Mouse (Mus musculus) kidney, embryonic 14.5 days (tissue): Measurements from ENCODE around the gene Nr1d1. TPM values are rescaled to one million over a fixed set of nuclear protein-coding genes. Genes with fewer than 3 reads are reported as not detected.

ENCODE experiments used
- ATAC-seq: fragments of 200-750 bp; cut with Nextera tagmentation; 2 replicates; pipeline ENCODE4 v1.8.0; 2017; ENCODE audit warnings: moderate number of reproducible peaks, mild to moderate bottlenecking, moderate TSS enrichment, moderate library complexity; ENCODE audit not compliant: low FRiP score, low TSS enrichment
- H3K27ac ChIP-seq: fragments of 300-500 bp; sonication (generic); 2 replicates; pipeline ENCODE4 v1.5.1; 2014; ENCODE audit warnings: low read depth, mild to moderate bottlenecking, low read length, moderate library complexity, mixed read lengths
- H3K27me3 ChIP-seq: fragments of 300-500 bp; sonication (generic); 2 replicates; pipeline ENCODE4 v1.6.1; 2014; ENCODE audit warnings: mild to moderate bottlenecking, low read length; ENCODE audit not compliant: control insufficient read depth, insufficient read depth
- H3K36me3 ChIP-seq: fragments of 300-500 bp; sonication (generic); 2 replicates; pipeline ENCODE4 v1.6.1; 2014; ENCODE audit warnings: low read length, mixed read lengths; ENCODE audit not compliant: control insufficient read depth, insufficient read depth
- H3K4me1 ChIP-seq: fragments of 300-500 bp; sonication (generic); 2 replicates; pipeline ENCODE4 v1.6.1; 2014; ENCODE audit warnings: low read length, mixed read lengths; ENCODE audit not compliant: control insufficient read depth, insufficient read depth
- H3K4me2 ChIP-seq: fragments of 300-500 bp; sonication (generic); replicated peaks from 2 replicates; pipeline ENCODE4 v1.6.1; 2014; ENCODE audit warnings: low read depth, mild to moderate bottlenecking, low read length
- H3K4me3 ChIP-seq: fragments of 300-500 bp; sonication (generic); 2 replicates; pipeline ENCODE4 v1.5.1; 2014; ENCODE audit warnings: mild to moderate bottlenecking, low read length
- H3K9ac ChIP-seq: fragments of 300-500 bp; sonication (generic); 2 replicates; pipeline ENCODE4 v1.6.1; 2014; ENCODE audit warnings: low read depth, mild to moderate bottlenecking, low read length, moderate library complexity
- H3K9me3 ChIP-seq: fragments of 300-500 bp; sonication (generic); 2 replicates; pipeline ENCODE4 v1.6.1; 2016; ENCODE audit warnings: low read length; ENCODE audit not compliant: control insufficient read depth
- WGBS: fragments of 180-500 bp; shearing (Covaris S2); extraction: QIAGEN DNeasy Blood & Tissue Kit; methylation state at CpG from one replicate; pipeline ENCODE4 v1.1.7; 2014; 5-methylcytosine and 5-hydroxymethylcytosine counted together
- polyA plus RNA-seq: library from polyadenylated mRNA; unstranded; fragments of >200 nt; fragmentation: Nextera tagmentation; extraction: Ambion mirVana; gene quantifications from 2 replicates; pipeline ENCODE4 v1.2.1, GENCODE M21; 2014

Gene Nr1d1
- polyA plus RNA-seq, 1 experiment from 2014 or later: 2.6 TPM

- Histone ChIP-seq H3K9ac (peak overlapping the region; percentile 32), H3K4me3 (peak overlapping the region; percentile 27), H3K9me3 (no peaks in the 10 kb centered on the region), H3K4me1 (peaks cover 50% of the 10 kb centered on the region), H3K36me3 (peaks cover 30% of the 10 kb centered on the region), H3K27me3 (no peaks in the 10 kb centered on the region), H3K4me2 (peak overlapping the region; percentile 50), H3K27ac (peak overlapping the region; percentile 81)
- 11% methylated on average over 39 of the region's 39 CpGs for WGBS
- peak; percentile 29 for ATAC-seq
Measured at GRCm38 (mm10) chr11:98768127-98769006, 6.8 kb downstream of the Nr1d1 start.

- peak overlapping the region; percentile 27; the same call in 1 of the 2 replicates for H3K4me3 ChIP-seq
- peak overlapping the region; percentile 50 for H3K4me2 ChIP-seq
- no peak for ATAC-seq
- H3K27me3 ChIP-seq: no peaks in the 10 kb centered on the region
- peaks cover 47% of the 10 kb centered on the region for H3K4me1 ChIP-seq
- peaks cover 35% of the 10 kb centered on the region for H3K36me3 ChIP-seq
- peak overlapping the region; percentile 32; the same call in 1 of the 2 replicates for H3K9ac ChIP-seq
- 7% methylated on average over 4 of the region's 4 CpGs for WGBS
- H3K27ac ChIP-seq: peak overlapping the region; percentile 81
- H3K9me3 ChIP-seq: no peaks in the 10 kb centered on the region
Measured at GRCm38 (mm10) chr11:98767713-98768112, 7.4 kb downstream of the Nr1d1 start.

GRCm38 (mm10) chr11:98767276-98767675 is 7.9 kb downstream of the Nr1d1 start:
- Histone ChIP-seq H3K4me3 (no peak overlapping the region), H3K9me3 (no peaks in the 10 kb centered on the region), H3K27me3 (no peaks in the 10 kb centered on the region), H3K9ac (no peak overlapping the region; the same call in 1 of the 2 replicates), H3K27ac (no peak overlapping the region), H3K4me2 (no peak overlapping the region; the same call in 1 of the 2 replicates), H3K36me3 (peaks cover 35% of the 10 kb centered on the region), H3K4me1 (peaks cover 45% of the 10 kb centered on the region)
- 0 out of 2 replicates have a peak, but pooled peaks have one; percentile 16 for ATAC-seq
- 8% methylated on average over 9 of the region's 9 CpGs for WGBS

GRCm38 (mm10) chr11:98766816-98767215 is 8.3 kb downstream of the Nr1d1 start:
- no peak overlapping the region for H3K27ac ChIP-seq
- H3K4me1 ChIP-seq: peaks cover 45% of the 10 kb centered on the region
- ATAC-seq: no peak
- H3K36me3 ChIP-seq: peaks cover 38% of the 10 kb centered on the region
- 54% methylated on average over 5 of the region's 5 CpGs for WGBS
- H3K27me3 ChIP-seq: no peaks in the 10 kb centered on the region
- no peaks in the 10 kb centered on the region for H3K9me3 ChIP-seq
- H3K9ac ChIP-seq: no peak overlapping the region
- H3K4me2 ChIP-seq: no peak overlapping the region
- H3K4me3 ChIP-seq: no peak overlapping the region

- Histone ChIP-seq H3K36me3 (peaks cover 43% of the 10 kb centered on the region), H3K9ac (no peak overlapping the region), H3K4me2 (no peak overlapping the region), H3K27me3 (no peaks in the 10 kb centered on the region), H3K4me3 (no peak overlapping the region), H3K27ac (no peak overlapping the region), H3K9me3 (no peaks in the 10 kb centered on the region), H3K4me1 (peaks cover 45% of the 10 kb centered on the region)
- ATAC-seq: no peak
- WGBS: 34% methylated on average over 2 of the region's 2 CpGs
Measured at GRCm38 (mm10) chr11:98766346-98766745, 8.8 kb downstream of the Nr1d1 start.

- ATAC-seq: peak; percentile 47; the same call in 1 of the 2 replicates
- Histone ChIP-seq H3K4me2 (no peak overlapping the region; the same call in 1 of the 2 replicates), H3K9me3 (no peaks in the 10 kb centered on the region), H3K4me1 (peaks cover 45% of the 10 kb centered on the region), H3K27ac (peak overlapping the region; percentile 55; the same call in 1 of the 2 replicates), H3K4me3 (no peak overlapping the region), H3K27me3 (no peaks in the 10 kb centered on the region), H3K36me3 (peaks cover 45% of the 10 kb centered on the region), H3K9ac (0 out of 2 replicates have a peak overlapping the region, but pooled peaks have one; percentile 12)
- 42% methylated on average over 6 of the region's 9 CpGs for WGBS
Measured at GRCm38 (mm10) chr11:98765421-98766309, 9.5 kb downstream of the Nr1d1 start.

- H3K4me1 ChIP-seq: peaks cover 45% of the 10 kb centered on the region
- ATAC-seq: no peak
- H3K9me3 ChIP-seq: no peaks in the 10 kb centered on the region
- H3K9ac ChIP-seq: no peak overlapping the region
- no peak overlapping the region for H3K4me3 ChIP-seq
- no peak overlapping the region for H3K27ac ChIP-seq
- peaks cover 44% of the 10 kb centered on the region for H3K36me3 ChIP-seq
- no peaks in the 10 kb centered on the region for H3K27me3 ChIP-seq
- no peak overlapping the region for H3K4me2 ChIP-seq
Measured at GRCm38 (mm10) chr11:98764746-98765145, 10.4 kb downstream of the Nr1d1 start.

- H3K4me3 ChIP-seq: no peak overlapping the region
- peaks cover 44% of the 10 kb centered on the region for H3K4me1 ChIP-seq
- no peaks in the 10 kb centered on the region for H3K27me3 ChIP-seq
- H3K36me3 ChIP-seq: peaks cover 38% of the 10 kb centered on the region
- no peak overlapping the region for H3K27ac ChIP-seq
- no peak for ATAC-seq
- WGBS: 71% methylated on average over 18 of the region's 18 CpGs
- H3K4me2 ChIP-seq: no peak overlapping the region
- no peak overlapping the region for H3K9ac ChIP-seq
- H3K9me3 ChIP-seq: no peaks in the 10 kb centered on the region
Measured at GRCm38 (mm10) chr11:98764091-98764490, 11.0 kb downstream of the Nr1d1 start.
